16 mouse cellular contexts compared by ENCODE assay signal in the genomic region with DNA sequence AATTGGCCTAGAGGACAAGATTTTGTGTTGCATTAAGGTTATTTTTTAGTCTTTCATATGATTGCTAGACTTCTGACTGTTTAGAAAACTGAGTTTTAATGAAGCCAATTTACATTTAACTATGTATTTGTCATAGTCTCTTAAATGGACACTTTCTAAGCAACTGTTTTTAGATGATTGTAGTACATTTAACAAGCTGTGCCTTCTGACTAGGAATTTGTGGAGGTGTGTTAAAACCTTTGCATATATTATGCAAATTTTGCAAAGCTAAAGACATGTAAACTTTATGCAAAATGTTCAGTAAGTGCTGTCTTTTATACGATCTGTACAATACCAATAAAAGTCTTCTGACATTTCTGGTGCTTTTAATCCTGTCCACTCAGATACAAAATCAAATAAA.
DNase-seq lines count a peak whose midpoint lies in the region; ATAC-seq lines count a peak whose summit lies in the region.
"Had no signal": no experiment of that assay in that cellular context is flagged by ENCODE, and none has a peak within 500 bp of the region (broad histone marks: within the 10 kb centered on the region; RNA-seq: fewer than 3 reads in every experiment).

No protein-coding gene starts in this region.

- no peak for DNase-seq in frontal cortex, postnatal 10 days (ENCODE audit: low spot score in 2 of 2)
- DNase-seq: adrenal gland, adult 2 months; adrenal gland, adult 8-10 months; adrenal gland, postnatal 10 days; adrenal gland, postnatal 14 days; adrenal gland, postnatal 25 days; adrenal gland, postnatal 36 days; B cell, adult 2 months; cerebellum, adult 11 months; cerebellum, adult 11-12 months; cerebellum, adult 18-20 months; cerebellum, adult 2 months had no signal

- peak; percentile 98 for ATAC-seq in frontal cortex, adult (ENCODE audit: low TSS enrichment)
- ATAC-seq: activated CD4-positive, CD25-positive, alpha-beta regulatory T cell, adult 4 months; CD4-positive, CD25-positive, alpha-beta regulatory T cell, adult 4 months; Patski had no signal
